In genomic region chr14:46385701-46386477, GRCm38 (mm10) we compare ENCODE assay signal across 10 mouse cellular contexts. TPM values are rescaled to one million over a fixed set of nuclear protein-coding genes. Genes with fewer than 3 reads are reported as not detected.
DNase-seq lines count a peak whose midpoint lies in the region; ATAC-seq and TF ChIP-seq lines count a peak whose summit lies in the region.
"Had no signal": no experiment of that assay in that cellular context is flagged by ENCODE, and none has a peak within 500 bp of the region (broad histone marks: within the 10 kb centered on the region; RNA-seq: fewer than 3 reads in every experiment).

No protein-coding gene starts in this region.

- H3K4me3 ChIP-seq in layer of hippocampus, adult 2 months: peak overlapping the region; percentile 31
- H3K4me3 ChIP-seq in forebrain, postnatal 0 days (ENCODE audit: low read depth, low read length): peak overlapping the region; percentile 53
- peak overlapping the region; percentile 65 for H3K4me3 ChIP-seq in kidney, embryonic 16.5 days (ENCODE audit: low read length)
- peak overlapping the region; percentile 56 for H3K4me3 ChIP-seq in midbrain, embryonic 15.5 days

- no peak for ATAC-seq in forebrain, postnatal 0 days
- no peak for ATAC-seq in kidney, embryonic 16.5 days (ENCODE audit: low FRiP score, low TSS enrichment)
- no peak for ATAC-seq in midbrain, embryonic 15.5 days (replicated peaks)

- WGBS in forebrain, postnatal 0 days: 3% methylated on average over 39 of the region's 39 CpGs
- WGBS in kidney, embryonic 16.5 days: 1% methylated on average over 39 of the region's 39 CpGs
- WGBS in midbrain, embryonic 15.5 days: under 1% methylated on average over 39 of the region's 39 CpGs

- peaks cover 4% of the 10 kb centered on the region; the same call in 1 of the 2 replicates for H3K4me1 ChIP-seq in forebrain, postnatal 0 days (ENCODE audit: insufficient read depth)
- peaks cover 35% of the 10 kb centered on the region for H3K4me1 ChIP-seq in kidney, embryonic 16.5 days (ENCODE audit: insufficient read depth, low read length)
- peaks cover 52% of the 10 kb centered on the region for H3K4me1 ChIP-seq in midbrain, embryonic 15.5 days

- no peak for TF ChIP-seq CTCF in layer of hippocampus, adult 2 months (conservative IDR thresholded peaks at IDR 0.05)
- no peak for TF ChIP-seq CTCF in forebrain, postnatal 0 days (IDR thresholded peaks at IDR 0.05; ENCODE audit: low read depth)

- no peak overlapping the region for H3K9ac ChIP-seq in forebrain, postnatal 0 days
- peak overlapping the region; percentile 69 for H3K9ac ChIP-seq in kidney, embryonic 16.5 days (replicated peaks; ENCODE audit: low read length)
- no peak overlapping the region for H3K9ac ChIP-seq in midbrain, embryonic 15.5 days

- no peaks in the 10 kb centered on the region for H3K9me3 ChIP-seq in forebrain, postnatal 0 days (ENCODE audit: low read length)
- no peaks in the 10 kb centered on the region for H3K9me3 ChIP-seq in kidney, embryonic 16.5 days (ENCODE audit: low read length)
- H3K9me3 ChIP-seq in midbrain, embryonic 15.5 days: no peaks in the 10 kb centered on the region

- H3K4me2 ChIP-seq in forebrain, postnatal 0 days (ENCODE audit: low read depth): peak overlapping the region; percentile 88
- peak overlapping the region; percentile 67 for H3K4me2 ChIP-seq in kidney, embryonic 16.5 days (replicated peaks; ENCODE audit: low read depth, low read length)
- H3K4me2 ChIP-seq in midbrain, embryonic 15.5 days: peak overlapping the region; percentile 94

- H3K36me3 ChIP-seq in forebrain, postnatal 0 days (ENCODE audit: insufficient read depth): no peaks in the 10 kb centered on the region
- peaks cover 9% of the 10 kb centered on the region for H3K36me3 ChIP-seq in kidney, embryonic 16.5 days (ENCODE audit: insufficient read depth, low read length)
- H3K36me3 ChIP-seq in midbrain, embryonic 15.5 days (replicated peaks): no peaks in the 10 kb centered on the region

- H3K27me3 ChIP-seq in forebrain, postnatal 0 days (ENCODE audit: insufficient read depth, low read length): peaks cover 83% of the 10 kb centered on the region
- H3K27me3 ChIP-seq in kidney, embryonic 16.5 days (ENCODE audit: insufficient read depth, low read length): peaks cover 13% of the 10 kb centered on the region
- H3K27me3 ChIP-seq in midbrain, embryonic 15.5 days (replicated peaks): peaks cover 72% of the 10 kb centered on the region

- no peak for DNase-seq in layer of hippocampus, adult 2 months (ENCODE audit: low spot score in 2 of 2)
- no peak for DNase-seq in layer of hippocampus, adult 9-10 months (ENCODE audit: low spot score)
- DNase-seq in forebrain, postnatal 0 days: no peak
- no peak for DNase-seq in right cerebral cortex, postnatal 36 days (ENCODE audit: low spot score in 2 of 2)
- no peak for DNase-seq in urinary bladder, postnatal 4 days (ENCODE audit: low spot score in 2 of 2)
- no peak for DNase-seq in c-Kit-positive CD71-positive TER-119-positive erythroid progenitor cells, embryonic 14.5 days (ENCODE audit: low spot score)

- H3K27ac ChIP-seq in layer of hippocampus, adult 2 months: no peak overlapping the region
- H3K27ac ChIP-seq in forebrain, postnatal 0 days (ENCODE audit: low read depth, low read length): no peak overlapping the region
- 0 out of 2 replicates have a peak overlapping the region, but pooled peaks have one; percentile 26 for H3K27ac ChIP-seq in kidney, embryonic 16.5 days (ENCODE audit: low read length)
- no peak overlapping the region for H3K27ac ChIP-seq in midbrain, embryonic 15.5 days

RNA-seq across cellular contexts. Expression of gene Bmp4, which starts 4.6 kb away (rescaled TPM):
- 1 to 10 TPM; 3.0 to 3.2 TPM for total RNA-seq in layer of hippocampus, adult 2 months (2021)
- 4.8 and 5.5 TPM in 2 replicates for total RNA-seq in forebrain, postnatal 0 days (2014; rRNA removed)
- polyA plus RNA-seq in forebrain, postnatal 0 days (2015; fragmentation: Nextera tagmentation; extraction: Ambion mirVana): 1.9 and 4.2 TPM in 2 replicates
- 43.0 and 43.3 TPM in 2 replicates for polyA plus RNA-seq in kidney, embryonic 16.5 days (2015; fragmentation: Nextera tagmentation; extraction: Ambion mirVana)
- polyA plus RNA-seq in midbrain, embryonic 15.5 days (2015; fragmentation: Nextera tagmentation; extraction: Ambion mirVana): 7.6 and 8.5 TPM in 2 replicates
- total RNA-seq: MEL had no signal

RNA-seq across cellular contexts. Expression of gene Gm15217, which starts 6.7 kb away (rescaled TPM):
- not detected for total RNA-seq in layer of hippocampus, adult 2 months (2021)
- not detected in 2 replicates for total RNA-seq in forebrain, postnatal 0 days (2014; rRNA removed)
- not detected in 2 replicates for polyA plus RNA-seq in forebrain, postnatal 0 days (2015; fragmentation: Nextera tagmentation; extraction: Ambion mirVana)
- polyA plus RNA-seq in kidney, embryonic 16.5 days (2015; fragmentation: Nextera tagmentation; extraction: Ambion mirVana): 0.96 and 2.6 TPM in 2 replicates
- polyA plus RNA-seq in midbrain, embryonic 15.5 days (2015; fragmentation: Nextera tagmentation; extraction: Ambion mirVana): not detected in 2 replicates
- total RNA-seq: heart, postnatal 14 days; MEL had no signal
